Mouse (Mus musculus) lung, postnatal 0 days (tissue): ENCODE results near the gene Fbxo6. TPM values are rescaled to one million over a fixed set of nuclear protein-coding genes. Genes with fewer than 3 reads are reported as not detected.

Experiments used
- ATAC-seq: fragments of 200-750 bp; cut with Nextera tagmentation; 2 replicates; pipeline ENCODE4 v1.8.0; 2017; ENCODE audit warnings: moderate library complexity
- DNase-seq: peaks from one replicate; pipeline ENCODE4 v3.0.0-alpha.2; 2016; ENCODE audit warnings: low spot score
- H3K27ac ChIP-seq: fragments of 300-500 bp; sonication (generic); 2 replicates; pipeline ENCODE4 v1.5.1; 2014; ENCODE audit warnings: antibody characterized with exemption, mild to moderate bottlenecking, low read length, mixed read lengths
- H3K27me3 ChIP-seq: fragments of 300-500 bp; sonication (generic); replicated peaks from 2 replicates; pipeline ENCODE4 v1.6.1; 2014; ENCODE audit warnings: low read length, mixed read lengths; ENCODE audit not compliant: insufficient read depth
- H3K36me3 ChIP-seq: fragments of 300-500 bp; sonication (generic); 2 replicates; pipeline ENCODE4 v1.6.1; 2014; ENCODE audit warnings: low read length, mixed read lengths; ENCODE audit not compliant: insufficient read depth
- H3K4me1 ChIP-seq: fragments of 300-500 bp; sonication (generic); 2 replicates; pipeline ENCODE4 v1.6.1; 2014; ENCODE audit warnings: antibody characterized with exemption, low read depth, low read length, mixed read lengths; ENCODE audit not compliant: insufficient read depth
- H3K4me2 ChIP-seq: fragments of 300-500 bp; sonication (generic); replicated peaks from 2 replicates; pipeline ENCODE4 v1.6.1; 2014; ENCODE audit warnings: low read depth, mild to moderate bottlenecking, low read length, moderate library complexity, mixed read lengths
- H3K4me3 ChIP-seq: fragments of 300-500 bp; sonication (generic); 2 replicates; pipeline ENCODE4 v1.5.1; 2014; ENCODE audit warnings: low read depth, low read length
- H3K9ac ChIP-seq: fragments of 300-500 bp; sonication (generic); replicated peaks from 2 replicates; pipeline ENCODE4 v1.6.1; 2014; ENCODE audit warnings: low read depth, mild to moderate bottlenecking
- H3K9me3 ChIP-seq: fragments of 300-500 bp; sonication (generic); 2 replicates; pipeline ENCODE4 v1.6.1; 2016; ENCODE audit warnings: low read length, mixed read lengths
- CTCF ChIP-seq: IDR thresholded peaks from 2 replicates; pipeline ENCODE4 v1.5.1; 2016; ENCODE audit warnings: antibody characterized with exemption, mild to moderate bottlenecking
- EP300 ChIP-seq: IDR thresholded peaks from 2 replicates; pipeline ENCODE4 v1.6.1; 2016; ENCODE audit warnings: antibody characterized with exemption, mild to moderate bottlenecking, control low read depth
- WGBS: fragments of 180-500 bp; shearing (Covaris S2); extraction: QIAGEN DNeasy Blood & Tissue Kit; methylation state at CpG from one replicate; pipeline ENCODE4 v1.1.7; 2014; 5-methylcytosine and 5-hydroxymethylcytosine counted together
- polyA plus RNA-seq: library from polyadenylated mRNA; unstranded; fragments of >200 nt; fragmentation: Nextera tagmentation; extraction: Ambion mirVana; gene quantifications from 2 replicates; pipeline ENCODE4 v1.2.1, GENCODE M21; 2015

The Fbxo6 gene
- polyA plus RNA-seq, 1 experiment from 2014 or later: 58.5 TPM

- no peaks in the 10 kb centered on the region for H3K4me1 ChIP-seq
- H3K4me3 ChIP-seq: no peak overlapping the region
- no peak overlapping the region for H3K9ac ChIP-seq
- no peaks in the 10 kb centered on the region for H3K36me3 ChIP-seq
- 5% methylated on average over 15 of the region's 15 CpGs for WGBS
- H3K4me2 ChIP-seq: no peak overlapping the region
- H3K27ac ChIP-seq: no peak overlapping the region
- TF ChIP-seq EP300 (no peak), CTCF (peak; percentile 100)
- H3K27me3 ChIP-seq: 0 out of 2 replicates have a peak, but pooled peaks cover 5% of the 10 kb centered on the region
- no peaks in the 10 kb centered on the region for H3K9me3 ChIP-seq
- DNase-seq: peak; percentile 86
- peak; percentile 80 for ATAC-seq
Observed at GRCm38 (mm10) chr4:148114758-148115391, 37.1 kb downstream of the Fbxo6 start.

- H3K27ac ChIP-seq: no peak overlapping the region
- 0 out of 2 replicates have a peak, but pooled peaks cover 8% of the 10 kb centered on the region for H3K27me3 ChIP-seq
- no peak overlapping the region for H3K4me2 ChIP-seq
- H3K9me3 ChIP-seq: no peaks in the 10 kb centered on the region
- H3K9ac ChIP-seq: no peak overlapping the region
- no peak overlapping the region for H3K4me3 ChIP-seq
- H3K36me3 ChIP-seq: no peaks in the 10 kb centered on the region
- H3K4me1 ChIP-seq: no peaks in the 10 kb centered on the region
- DNase-seq: no peak
- ATAC-seq: no peak
- WGBS: 69% methylated on average over 12 of the region's 12 CpGs
- TF ChIP-seq CTCF (no peak), EP300 (no peak)
Observed at GRCm38 (mm10) chr4:148112519-148112918, 39.4 kb downstream of the Fbxo6 start.

GRCm38 (mm10) chr4:148109215-148109614, 42.7 kb downstream of the Fbxo6 start:
- no peak for TF ChIP-seq EP300
- no peak for TF ChIP-seq CTCF
- H3K4me3 ChIP-seq: no peak overlapping the region
- 55% methylated on average over 5 of the region's 5 CpGs for WGBS
- H3K36me3 ChIP-seq: no peaks in the 10 kb centered on the region
- no peaks in the 10 kb centered on the region for H3K4me1 ChIP-seq
- no peak overlapping the region for H3K9ac ChIP-seq
- no peak for DNase-seq
- H3K4me2 ChIP-seq: no peak overlapping the region
- 0 out of 2 replicates have a peak, but pooled peaks cover 3% of the 10 kb centered on the region for H3K27me3 ChIP-seq
- peak; percentile 46; the same call in 1 of the 2 replicates for ATAC-seq
- no peak overlapping the region for H3K27ac ChIP-seq
- no peaks in the 10 kb centered on the region for H3K9me3 ChIP-seq

- no peaks in the 10 kb centered on the region for H3K36me3 ChIP-seq
- no peaks in the 10 kb centered on the region for H3K4me1 ChIP-seq
- no peak overlapping the region for H3K4me2 ChIP-seq
- no peaks in the 10 kb centered on the region for H3K9me3 ChIP-seq
- TF ChIP-seq EP300: no peak
- no peak for TF ChIP-seq CTCF
- 0 out of 2 replicates have a peak, but pooled peaks cover 3% of the 10 kb centered on the region for H3K27me3 ChIP-seq
- ATAC-seq (no peak), DNase-seq (no peak)
- no peak overlapping the region for H3K4me3 ChIP-seq
- no peak overlapping the region for H3K27ac ChIP-seq
- WGBS: 33% methylated on average over 7 of the region's 7 CpGs
- no peak overlapping the region for H3K9ac ChIP-seq
Observed at GRCm38 (mm10) chr4:148108565-148109100, 43.3 kb downstream of the Fbxo6 start.

GRCm38 (mm10) chr4:148107621-148108291, 44.2 kb downstream of the Fbxo6 start:
- peak; percentile 76 for ATAC-seq
- H3K27ac ChIP-seq: no peak overlapping the region
- H3K9me3 ChIP-seq: no peaks in the 10 kb centered on the region
- H3K36me3 ChIP-seq: no peaks in the 10 kb centered on the region
- no peak overlapping the region for H3K9ac ChIP-seq
- no peak overlapping the region for H3K4me3 ChIP-seq
- no peak overlapping the region for H3K4me2 ChIP-seq
- DNase-seq: peak; percentile 26
- H3K4me1 ChIP-seq: no peaks in the 10 kb centered on the region
- 28% methylated on average over 22 of the region's 22 CpGs for WGBS
- H3K27me3 ChIP-seq: 0 out of 2 replicates have a peak, but pooled peaks cover 3% of the 10 kb centered on the region
- TF ChIP-seq EP300 (no peak), CTCF (no peak)

- TF ChIP-seq EP300 (no peak), CTCF (no peak)
- Histone ChIP-seq H3K4me2 (no peak overlapping the region), H3K27ac (no peak overlapping the region), H3K4me3 (no peak overlapping the region), H3K36me3 (no peaks in the 10 kb centered on the region), H3K4me1 (no peaks in the 10 kb centered on the region), H3K27me3 (0 out of 2 replicates have a peak, but pooled peaks cover 3% of the 10 kb centered on the region), H3K9me3 (no peaks in the 10 kb centered on the region), H3K9ac (no peak overlapping the region)
- DNase-seq (no peak), ATAC-seq (no peak)
- whole genome bisulfite sequencing: 82% methylated on average over 3 of the region's 3 CpGs
Observed at GRCm38 (mm10) chr4:148104146-148104545, 47.8 kb downstream of the Fbxo6 start.
